Mouse (Mus musculus) stomach, embryonic 16.5 days (tissue): ENCODE measurements around the gene Morn2. TPM values are rescaled to one million over a fixed set of nuclear protein-coding genes. Genes with fewer than 3 reads are reported as not detected.

Source experiments
- ATAC-seq: fragments of 200-750 bp; cut with Nextera tagmentation; 2 replicates; pipeline ENCODE4 v1.8.0; 2017; ENCODE audit warnings: moderate number of reproducible peaks, moderate TSS enrichment; ENCODE audit not compliant: insufficient read depth, low FRiP score
- H3K27ac ChIP-seq: fragments of 300-500 bp; sonication (generic); 2 replicates; pipeline ENCODE4 v1.5.1; 2014; ENCODE audit warnings: low read length
- H3K27me3 ChIP-seq: fragments of 300-500 bp; sonication (generic); 2 replicates; pipeline ENCODE4 v1.6.1; 2014; ENCODE audit warnings: low read length, control low read depth, mixed read lengths; ENCODE audit not compliant: control insufficient read depth, insufficient read depth
- H3K36me3 ChIP-seq: fragments of 300-500 bp; sonication (generic); 2 replicates; pipeline ENCODE4 v1.6.1; 2014; ENCODE audit warnings: low read length; ENCODE audit not compliant: control insufficient read depth, insufficient read depth
- H3K4me1 ChIP-seq: fragments of 300-500 bp; sonication (generic); 2 replicates; pipeline ENCODE4 v1.6.1; 2014; ENCODE audit warnings: low read length, control low read depth, mixed read lengths; ENCODE audit not compliant: control insufficient read depth, insufficient read depth
- H3K4me2 ChIP-seq: fragments of 300-500 bp; sonication (generic); 2 replicates; pipeline ENCODE4 v1.6.1; 2014; ENCODE audit warnings: low read depth, low read length, mixed read lengths
- H3K4me3 ChIP-seq: fragments of 300-500 bp; sonication (generic); replicated peaks from 2 replicates; pipeline ENCODE4 v1.5.1; 2014; ENCODE audit warnings: mild to moderate bottlenecking, low read length
- H3K9ac ChIP-seq: fragments of 300-500 bp; sonication (generic); 2 replicates; pipeline ENCODE4 v1.6.1; 2014; ENCODE audit warnings: low read length
- H3K9me3 ChIP-seq: fragments of 300-500 bp; sonication (generic); replicated peaks from 2 replicates; pipeline ENCODE4 v1.6.1; 2016; ENCODE audit warnings: low read length, control low read depth; ENCODE audit not compliant: control insufficient read depth
- WGBS: fragments of 180-500 bp; shearing (Covaris S2); extraction: QIAGEN DNeasy Blood & Tissue Kit; methylation state at CpG from one replicate; pipeline ENCODE4 v1.1.7; 2014; 5-methylcytosine and 5-hydroxymethylcytosine counted together
- polyA plus RNA-seq: library from polyadenylated mRNA; unstranded; fragments of >200 nt; fragmentation: Nextera tagmentation; extraction: Ambion mirVana; gene quantifications from 2 replicates; pipeline ENCODE4 v1.2.1, GENCODE M21; 2015

Morn2 gene
- polyA plus RNA-seq, 1 experiment from 2014 or later = 18.5 TPM

DNA sequence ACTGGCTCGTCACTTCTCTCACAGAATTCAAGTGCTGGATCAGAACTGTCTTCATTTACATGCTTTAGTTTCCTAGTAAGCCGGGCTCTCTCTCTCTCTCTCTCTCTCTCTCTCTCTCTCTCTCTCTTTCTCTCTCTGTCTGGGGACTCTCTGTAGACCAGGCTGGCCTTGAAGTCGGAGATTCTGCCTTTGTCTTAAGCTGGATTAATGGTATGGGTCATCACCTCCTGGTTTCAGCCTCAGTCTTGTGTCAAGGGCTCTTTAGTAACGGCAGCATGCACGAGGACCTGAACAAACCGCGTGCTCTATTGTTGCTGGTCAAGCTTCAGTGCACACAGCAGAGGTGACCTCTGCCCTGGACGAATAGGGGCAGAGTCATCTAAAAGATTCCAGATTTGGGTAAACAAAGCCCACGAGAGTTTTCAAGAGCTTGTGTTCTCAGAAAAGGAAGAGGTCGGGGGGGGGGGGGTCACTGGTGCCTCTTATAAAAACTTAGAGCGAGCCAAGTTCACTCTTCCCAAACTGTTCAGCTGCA is 56.7 kb downstream of the Morn2 start:
- no peak for ATAC-seq
- H3K27me3 ChIP-seq = no peaks in the 10 kb centered on the region
- H3K4me3 ChIP-seq = no peak overlapping the region
- H3K27ac ChIP-seq = no peak overlapping the region
- no peaks in the 10 kb centered on the region for H3K4me1 ChIP-seq
- H3K4me2 ChIP-seq = no peak overlapping the region
- no peaks in the 10 kb centered on the region for H3K9me3 ChIP-seq
- H3K9ac ChIP-seq = no peak overlapping the region
- 58% methylated on average over 11 of the region's 11 CpGs for WGBS
- H3K36me3 ChIP-seq = no peaks in the 10 kb centered on the region

Other genes with a start within 250 kb of the Morn2 start
- gene Hnrnpll, start 227.9 kb upstream of the Morn2 start, polyA plus RNA-seq = 30.1 and 39.4 TPM in 2 replicates
- 34.3 and 35.1 TPM in 2 replicates for gene Galm, start 162.7 kb upstream of the Morn2 start, polyA plus RNA-seq
- 461 and 480 TPM in 2 replicates for gene Srsf7, start 82.9 kb upstream of the Morn2 start, polyA plus RNA-seq
- 0.10 TPM in 1 of 2 replicates, not detected in the other for gene Ttc39d, start 82.7 kb upstream of the Morn2 start, polyA plus RNA-seq
- gene Gemin6, start 65.8 kb upstream of the Morn2 start, polyA plus RNA-seq = 35.6 and 36.5 TPM in 2 replicates
- 14.5 and 15.6 TPM in 2 replicates for gene Dhx57, start 273 bp downstream of the Morn2 start, polyA plus RNA-seq
- 0.14 and 2.0 TPM in 2 replicates for gene Arhgef33, start 17.2 kb downstream of the Morn2 start, polyA plus RNA-seq
- gene Gm10190, start 83.3 kb downstream of the Morn2 start, polyA plus RNA-seq = not detected in 2 replicates
- 3.3 and 3.5 TPM in 2 replicates for gene Sos1, start 190.2 kb downstream of the Morn2 start, polyA plus RNA-seq